Mouse (Mus musculus) naive thymus-derived CD4-positive, alpha-beta T cell, adult 2 months (primary cell): ENCODE results near the gene Synm.

Experiments
- DNase-seq: peaks from one replicate; pipeline ENCODE4 v3.0.0-alpha.2; 2011; ENCODE audit warnings: low read depth

The Synm gene

GRCm38 (mm10) chr7:67697892-67698630 is 61.5 kb downstream of the Synm start:
- DNase-seq = no peak

GRCm38 (mm10) chr7:67695906-67696305 is 63.6 kb downstream of the Synm start:
- no peak for DNase-seq

- no peak for DNase-seq
These were observed 66.6 kb downstream of the Synm start for GRCm38 (mm10) chr7:67692791-67693538.

- no peak for DNase-seq
These were observed 67.4 kb downstream of the Synm start for GRCm38 (mm10) chr7:67692141-67692540.

- DNase-seq = no peak
These were observed 68.5 kb downstream of the Synm start for GRCm38 (mm10) chr7:67691036-67691435.

- DNase-seq = no peak
These were observed 69.7 kb downstream of the Synm start for GRCm38 (mm10) chr7:67689793-67690192.

GRCm38 (mm10) chr7:67688281-67688680 is 71.3 kb downstream of the Synm start:
- no peak for DNase-seq

GRCm38 (mm10) chr7:67686545-67686944 is 73.0 kb downstream of the Synm start:
- no peak for DNase-seq

- no peak for DNase-seq
These were observed 76.5 kb downstream of the Synm start for GRCm38 (mm10) chr7:67683006-67683405.

GRCm38 (mm10) chr7:67681078-67681477 is 78.5 kb downstream of the Synm start:
- no peak for DNase-seq
